Mouse (Mus musculus) layer of hippocampus, postnatal 36 days (tissue): ENCODE measurements around the gene Shox2. TPM values are rescaled to one million over a fixed set of nuclear protein-coding genes. Genes with fewer than 3 reads are reported as not detected.
A peak's percentile ranks its signal among the peaks of the same experiment; 100 is the strongest.

Experiments
- DNase-seq, 2 experiments: peaks; one replicate each; pipeline ENCODE4 v3.0.0; 2022
- total RNA-seq, 2 experiments: library from RNA; stranded (reverse); gene quantifications; 2 replicates each; pipeline ENCODE4 v1.2.3; 2021

The Shox2 gene
- total RNA-seq = under 1 TPM; 0.40 to 0.90 TPM

DNA sequence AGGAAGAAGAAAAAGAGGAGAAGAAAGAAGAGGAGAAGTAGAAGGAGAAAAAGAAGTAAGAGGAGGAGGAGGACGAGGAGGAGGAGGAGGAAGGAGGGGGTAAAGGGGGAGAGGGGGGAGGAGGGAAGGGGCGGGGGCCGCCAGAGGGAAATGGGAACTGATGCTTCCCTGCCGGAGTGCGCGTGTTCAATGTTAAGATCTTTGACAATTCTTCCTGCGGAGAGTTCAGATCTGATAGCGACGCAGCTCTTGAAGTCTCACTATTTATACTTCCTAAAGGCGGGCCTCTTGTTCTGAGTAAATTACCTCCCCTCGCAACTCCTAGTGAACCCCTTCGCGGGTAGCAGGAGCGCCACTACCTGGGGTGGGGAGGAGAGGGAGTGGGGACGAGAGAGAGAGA lies at the start of gene Shox2:
Gene Shox2, minus strand, starts transcription at position 66 of the 400 bp plus-strand sequence.
- no peak for DNase-seq

DNA sequence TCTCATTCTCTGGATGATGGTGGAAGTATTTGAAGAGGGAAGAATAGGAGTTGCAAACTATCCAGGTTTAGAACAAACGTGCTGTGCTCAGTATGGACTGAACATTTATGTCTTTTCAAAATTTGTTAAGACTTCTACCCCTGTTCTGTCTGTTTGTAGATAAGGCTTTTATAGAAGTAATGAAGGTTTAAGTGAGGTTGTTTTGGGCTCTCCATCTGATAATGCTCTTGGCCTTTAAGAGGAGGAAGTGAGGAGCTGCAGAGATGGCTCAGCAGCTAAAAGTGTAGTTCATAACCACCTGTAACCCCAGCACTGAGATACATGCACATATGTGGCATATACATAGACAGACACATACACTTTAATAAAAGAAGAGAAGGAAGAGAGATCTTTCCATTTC lies 15.2 kb upstream of the Shox2 start:
- DNase-seq = no peak

DNA sequence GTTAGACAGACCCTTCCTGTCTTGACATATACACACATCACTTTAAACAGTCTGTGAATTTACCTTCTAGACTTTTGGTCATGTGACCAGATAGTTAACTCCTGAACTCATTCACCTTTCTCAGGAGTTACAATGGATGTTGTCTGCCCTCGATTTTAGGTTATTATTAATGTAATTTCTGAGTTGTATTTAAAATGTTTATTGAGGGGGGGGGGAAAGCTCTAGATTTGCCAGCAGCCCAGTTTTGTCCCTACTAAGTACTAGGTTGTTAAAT lies 4.7 kb upstream of the Shox2 start:
- no peak for DNase-seq

DNA sequence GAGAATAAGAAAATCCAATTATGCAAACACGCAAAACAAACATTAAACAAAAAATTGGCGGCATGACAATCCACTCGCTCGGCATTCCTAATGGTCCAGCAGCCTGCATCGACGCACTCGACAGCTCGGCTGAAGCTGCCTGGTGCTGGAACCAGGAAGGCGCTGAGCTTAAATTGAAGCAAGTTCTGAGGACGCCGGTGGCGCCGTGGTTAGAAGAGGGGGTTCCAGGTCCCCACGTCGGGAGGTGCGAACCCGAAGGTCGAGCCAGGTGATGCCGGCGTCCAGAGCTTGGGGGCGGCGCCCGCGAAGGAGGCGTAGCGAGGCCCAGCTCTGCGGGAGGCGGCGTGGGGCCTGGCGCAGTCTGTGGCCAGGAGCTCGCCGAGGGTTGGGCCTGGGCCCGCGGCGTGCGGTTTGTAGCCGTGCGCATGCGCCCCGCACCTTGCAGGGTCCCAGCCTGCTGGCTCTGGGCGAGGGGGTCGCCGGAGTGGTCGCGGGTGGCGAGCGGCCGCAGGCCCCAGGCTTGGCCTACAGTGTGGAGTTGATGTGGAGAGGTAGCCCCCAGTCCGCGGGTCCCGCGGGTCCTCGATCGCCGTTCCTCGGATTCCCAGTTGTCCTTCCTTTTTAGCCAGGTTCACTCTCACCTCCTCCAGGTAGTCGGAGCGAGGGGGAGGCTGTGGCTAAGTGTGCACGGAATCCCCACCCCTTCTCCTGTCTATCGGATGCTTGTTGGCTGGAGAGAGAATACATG lies 4.1 kb upstream of the Shox2 start:
- peak; percentile 76 to 82 for DNase-seq

DNA sequence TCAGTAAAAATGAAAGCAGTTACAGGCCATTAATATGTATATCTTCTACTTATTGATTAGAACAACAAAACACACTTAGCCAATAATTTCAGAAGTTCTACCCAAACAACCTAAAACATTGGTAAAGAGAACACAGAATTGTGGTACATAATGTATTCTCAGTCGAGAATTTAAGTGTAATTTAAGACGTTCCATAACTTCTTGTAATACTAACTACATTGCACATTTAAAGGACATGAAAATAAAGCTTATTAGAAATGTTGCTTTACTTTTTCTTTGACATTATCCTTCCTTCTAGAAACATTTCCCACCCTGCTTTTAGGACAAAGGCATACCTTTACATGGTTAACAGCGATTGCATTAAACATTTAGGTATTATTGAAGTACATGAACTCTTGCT lies 1.9 kb upstream of the Shox2 start:
- no peak for DNase-seq

DNA sequence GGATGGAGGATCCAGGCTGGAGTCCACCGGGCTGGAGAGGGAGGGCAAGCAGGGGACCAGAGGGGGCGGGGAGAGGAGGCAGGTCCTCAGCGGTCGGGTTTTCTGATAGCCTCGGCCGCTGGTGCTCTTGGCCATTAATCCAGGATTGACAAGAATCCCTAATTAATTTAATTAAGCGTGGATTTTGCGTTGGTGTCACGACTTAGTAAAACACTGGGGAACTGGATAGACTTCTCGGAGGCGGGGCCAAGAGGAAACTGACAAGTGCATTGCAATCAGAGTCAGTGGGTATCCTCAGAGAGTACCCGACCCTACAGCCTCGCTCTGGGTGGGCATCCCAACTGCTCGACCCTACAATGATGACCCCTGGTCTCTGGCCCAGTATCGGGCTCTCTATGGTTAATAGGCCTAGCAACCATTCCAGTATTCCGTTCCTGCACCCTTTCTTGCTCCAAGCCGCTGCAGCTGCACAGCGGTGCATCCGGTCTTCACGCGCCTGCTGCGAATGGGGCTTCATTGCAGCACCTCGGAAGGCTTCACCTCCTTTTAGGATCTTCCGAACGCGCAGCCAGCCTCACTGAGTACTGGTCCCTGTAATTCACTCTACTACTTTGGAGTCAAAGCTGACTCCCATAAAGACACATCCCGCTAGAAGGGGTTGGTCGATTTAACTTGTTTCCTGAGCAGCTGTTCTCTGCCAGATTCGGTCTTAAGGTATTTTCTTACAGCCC lies 775 bp upstream of the Shox2 start:
- DNase-seq = peak in 1 of 2 experiments; percentile 8

DNA sequence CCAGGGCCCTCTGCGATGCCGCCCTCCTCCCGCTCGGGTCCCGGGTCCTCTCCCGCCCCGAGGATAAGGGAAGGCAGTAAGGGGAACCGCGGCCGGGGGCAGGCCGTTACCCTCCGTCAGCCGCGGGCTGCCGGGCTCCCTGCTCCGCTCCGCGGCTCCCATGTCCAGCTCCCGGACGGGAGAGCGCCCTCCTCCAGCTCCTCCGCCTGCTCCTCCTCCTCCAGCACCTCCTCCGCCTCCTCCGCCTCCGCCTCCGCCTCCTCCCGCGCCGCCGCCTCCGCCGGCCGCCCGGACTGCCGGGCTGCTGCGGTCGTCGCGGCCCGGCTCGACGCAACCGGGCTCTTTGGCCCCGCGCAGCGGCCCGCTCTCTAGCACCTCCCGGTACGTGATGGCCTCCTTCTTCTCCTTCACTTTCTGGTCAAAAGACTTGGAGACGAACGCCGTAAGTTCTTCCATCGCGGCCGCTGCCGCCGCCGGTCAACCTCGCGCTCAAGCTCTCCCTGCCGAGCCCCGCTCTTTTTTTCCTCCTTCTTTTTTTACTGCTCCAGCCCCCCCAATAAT lies 390 bp downstream of the Shox2 start, which contains the start of gene Rsrc1:
Gene Rsrc1, plus strand, starts transcription at position 290 of the 561 bp plus-strand sequence.
- DNase-seq = peak in 1 of 2 experiments; percentile 11

DNA sequence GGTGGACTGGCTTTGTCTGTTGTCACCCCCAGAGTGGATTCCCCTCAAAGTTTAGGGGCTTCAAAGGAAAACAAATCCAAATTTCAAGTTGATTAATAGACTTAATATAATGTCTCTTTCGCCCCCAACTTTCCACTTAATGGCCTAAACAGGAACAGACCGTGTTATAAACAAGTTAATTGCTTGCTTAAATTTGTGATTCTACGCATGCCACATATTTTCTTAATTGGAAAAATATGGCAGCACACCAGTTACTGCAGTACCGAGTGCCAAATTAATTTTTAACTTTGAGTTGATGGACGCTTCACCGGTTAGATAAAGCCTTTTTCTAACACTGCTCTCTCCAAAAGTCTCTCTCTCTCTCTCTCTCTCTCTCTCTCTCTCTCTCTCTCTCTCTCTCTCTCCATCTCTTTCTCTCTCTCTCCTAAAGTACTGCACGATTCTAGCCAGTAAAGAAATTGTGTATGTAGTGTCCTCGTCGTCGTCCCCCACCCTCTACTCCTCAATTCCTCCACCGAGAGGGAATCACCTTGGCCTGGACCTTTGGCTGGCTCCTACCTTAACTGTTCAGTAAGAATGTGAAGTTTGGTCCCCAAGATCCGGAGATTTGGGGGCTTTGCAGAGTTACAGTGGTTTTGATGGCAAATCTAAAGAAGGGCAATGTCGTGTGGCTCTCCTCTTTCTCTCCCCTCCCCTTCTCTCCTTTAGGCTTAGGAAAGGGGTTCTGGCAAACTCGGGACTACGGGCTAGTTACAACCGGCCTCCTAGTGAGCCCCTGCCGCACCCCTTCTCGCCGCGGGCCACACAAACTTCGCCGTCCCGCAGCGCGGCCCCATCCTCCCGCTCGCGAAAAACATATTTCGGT lies 1.2 kb downstream of the Shox2 start:
- no peak for DNase-seq

DNA sequence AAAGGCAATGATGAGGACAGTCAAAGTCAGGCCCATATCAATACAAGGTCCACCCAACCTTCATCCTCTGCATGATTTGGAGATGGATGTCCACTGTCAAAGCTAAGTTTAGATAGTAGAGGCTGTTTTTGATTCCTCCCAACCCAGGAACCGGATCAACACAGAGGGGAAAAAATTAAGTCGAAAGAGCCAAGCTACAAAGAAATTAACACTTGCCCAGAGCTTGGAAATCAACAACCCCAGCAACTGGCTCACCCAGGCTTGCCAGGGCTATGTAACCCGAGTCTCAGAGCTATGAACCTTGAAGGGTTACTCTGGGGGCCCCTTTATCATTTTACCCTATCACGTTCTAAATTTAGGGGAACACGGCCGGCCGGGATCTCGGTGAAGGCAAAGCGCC lies 2.1 kb downstream of the Shox2 start:
- no peak for DNase-seq

DNA sequence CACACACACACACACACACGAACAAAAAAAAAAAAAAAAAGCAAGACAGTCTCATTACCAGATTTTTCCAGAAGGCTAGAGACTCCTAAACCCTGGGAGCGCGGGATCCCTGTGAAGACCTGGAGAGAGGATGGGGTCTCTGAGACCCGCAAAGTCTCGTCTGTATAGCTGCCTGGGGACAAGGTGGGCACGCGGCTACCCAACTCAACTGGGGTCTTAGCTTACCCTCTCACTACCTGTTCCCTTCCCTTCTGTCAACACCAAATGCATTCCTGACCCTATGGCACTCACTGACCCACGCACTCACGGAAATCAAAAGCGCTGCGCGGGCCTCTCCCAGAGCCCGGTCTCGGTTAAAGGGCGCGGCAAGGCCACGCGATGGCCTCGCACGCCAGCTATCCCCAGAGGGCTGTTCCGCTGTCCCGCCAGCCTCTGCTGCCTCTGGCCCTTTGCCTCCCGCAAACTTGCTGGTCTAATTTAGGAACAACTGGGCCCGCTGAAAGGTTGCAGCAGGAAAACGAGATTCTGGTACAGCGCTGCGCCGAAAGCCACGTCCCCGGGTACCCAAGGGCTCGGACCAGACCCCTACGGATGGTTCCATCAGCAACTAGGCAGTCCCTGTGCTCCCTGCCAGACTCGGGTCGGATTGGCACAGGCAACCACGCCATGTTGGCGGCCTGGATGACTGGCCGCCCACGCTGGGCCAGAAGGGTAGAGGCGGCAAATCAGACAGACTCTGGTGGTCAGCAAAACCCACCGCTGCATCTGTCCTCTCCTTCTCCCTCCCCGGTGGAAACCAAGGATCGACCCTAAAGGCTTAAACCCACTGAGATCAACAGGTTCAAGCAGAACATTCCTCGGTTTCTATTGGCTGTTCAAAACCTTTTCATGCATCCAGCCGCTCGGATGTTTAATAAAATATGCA lies 2.9 kb downstream of the Shox2 start:
- DNase-seq = no peak

DNA sequence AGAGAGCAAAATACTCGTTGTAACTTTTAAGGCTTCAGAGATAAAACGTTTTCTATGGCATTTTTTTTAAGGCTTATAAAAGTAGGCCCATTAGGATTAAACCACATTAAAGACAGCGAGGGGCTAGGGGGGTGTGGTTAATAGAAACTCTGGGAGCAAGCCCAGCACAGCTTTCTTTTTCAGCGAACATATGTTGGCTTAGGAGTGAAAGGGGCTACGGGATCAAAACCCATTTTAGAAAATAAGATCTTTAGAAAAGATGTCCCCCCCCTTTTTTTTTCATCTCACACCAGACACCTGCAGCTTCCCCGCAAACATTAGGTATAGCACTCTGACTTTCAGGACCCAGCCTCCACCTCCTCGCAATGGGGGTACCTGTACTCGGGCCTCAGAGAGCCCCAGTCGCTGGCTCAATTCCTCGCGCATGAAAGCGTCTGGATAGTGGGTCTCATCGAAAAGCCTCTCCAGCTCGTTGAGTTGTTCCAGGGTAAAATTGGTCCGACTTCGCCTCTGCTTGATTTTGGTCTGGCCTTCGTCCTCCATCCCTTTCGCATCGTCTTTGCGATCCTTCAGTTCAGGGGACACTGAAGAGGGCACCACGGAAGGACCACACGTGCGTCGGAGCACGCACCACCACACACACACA lies 3.6 kb downstream of the Shox2 start:
- no peak for DNase-seq

DNA sequence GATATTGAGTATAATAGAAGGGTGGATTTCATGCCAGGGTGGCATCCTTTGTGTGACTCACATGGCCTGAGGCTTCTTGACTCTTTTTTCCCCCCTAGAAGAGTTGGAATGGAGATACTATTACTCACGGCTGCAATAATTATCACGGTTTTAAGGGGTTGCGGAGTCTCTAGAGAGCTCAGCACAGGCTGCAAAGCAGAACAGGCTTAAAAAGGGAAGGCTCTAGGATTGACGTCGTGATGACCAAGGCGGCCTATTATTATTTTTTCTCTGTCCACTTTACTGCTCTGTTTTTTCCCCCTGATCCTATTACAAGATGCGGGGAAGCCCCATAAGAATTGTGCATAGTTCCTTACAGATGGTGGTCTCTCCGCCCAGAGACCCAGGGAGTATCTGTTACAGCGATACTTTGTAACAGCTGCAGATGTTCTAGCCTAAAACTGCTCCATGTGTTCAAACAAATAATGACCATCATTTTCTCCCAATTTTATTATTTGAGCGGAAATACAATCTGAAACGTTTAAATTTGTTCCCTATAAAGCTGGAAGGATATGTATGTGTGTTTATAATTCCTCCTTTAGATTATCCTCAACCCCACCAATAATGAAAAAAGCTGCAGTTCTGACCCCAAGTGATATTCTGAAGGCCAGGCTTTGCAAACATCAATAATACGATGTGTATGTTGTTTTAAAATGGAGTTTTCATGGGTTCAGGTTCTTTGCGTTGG lies 4.5 kb downstream of the Shox2 start:
- DNase-seq = peak in 1 of 2 experiments; percentile 3

DNA sequence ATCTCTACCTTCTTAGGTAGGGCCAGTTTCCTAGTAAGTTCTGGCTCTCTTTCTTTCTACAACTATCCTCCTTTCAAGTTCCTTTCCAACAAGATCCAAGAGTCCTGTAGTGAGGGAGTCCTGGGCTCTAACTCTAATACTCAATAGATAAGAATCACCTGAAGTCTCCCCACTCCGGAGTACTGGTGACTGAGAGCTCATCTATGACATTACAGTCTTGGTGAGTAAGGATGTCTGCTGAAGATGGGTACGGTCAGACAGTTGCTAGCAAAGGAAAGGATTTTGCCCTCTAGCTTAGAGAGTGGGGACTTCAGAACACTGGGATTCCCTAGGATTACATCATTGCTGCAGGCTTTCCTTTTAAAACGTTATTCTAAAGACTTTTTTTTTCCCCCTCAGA lies 7.1 kb downstream of the Shox2 start:
- no peak for DNase-seq

DNA sequence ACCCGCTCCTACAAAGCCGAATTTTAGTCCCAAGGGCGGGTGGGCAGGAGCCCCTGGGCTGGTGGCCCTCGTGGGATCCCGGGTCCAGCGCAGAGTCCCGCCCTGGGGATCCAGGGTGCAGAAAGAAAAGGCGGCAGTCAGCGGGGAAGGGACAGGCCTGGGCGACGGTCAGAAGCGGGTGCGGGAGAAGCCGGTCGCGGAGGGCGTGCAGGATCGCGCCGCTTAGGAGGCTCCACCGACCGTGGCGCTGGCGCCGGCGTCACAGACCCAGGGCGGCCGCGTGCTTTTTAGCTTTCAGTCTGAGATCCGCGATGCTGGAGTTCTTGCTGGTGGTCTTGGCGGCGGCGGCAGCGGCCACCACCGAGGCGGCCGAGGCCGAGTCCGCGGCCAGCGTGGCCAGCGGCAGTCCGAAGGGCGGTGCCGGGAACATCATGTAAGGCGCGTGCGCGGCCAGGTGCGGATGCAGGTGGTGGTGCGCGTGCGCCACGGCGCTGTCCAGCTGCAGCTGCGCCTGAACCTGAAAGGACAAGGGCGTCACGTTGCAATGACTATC lies 8.1 kb downstream of the Shox2 start:
- DNase-seq = peak in 1 of 2 experiments; percentile 10

DNA sequence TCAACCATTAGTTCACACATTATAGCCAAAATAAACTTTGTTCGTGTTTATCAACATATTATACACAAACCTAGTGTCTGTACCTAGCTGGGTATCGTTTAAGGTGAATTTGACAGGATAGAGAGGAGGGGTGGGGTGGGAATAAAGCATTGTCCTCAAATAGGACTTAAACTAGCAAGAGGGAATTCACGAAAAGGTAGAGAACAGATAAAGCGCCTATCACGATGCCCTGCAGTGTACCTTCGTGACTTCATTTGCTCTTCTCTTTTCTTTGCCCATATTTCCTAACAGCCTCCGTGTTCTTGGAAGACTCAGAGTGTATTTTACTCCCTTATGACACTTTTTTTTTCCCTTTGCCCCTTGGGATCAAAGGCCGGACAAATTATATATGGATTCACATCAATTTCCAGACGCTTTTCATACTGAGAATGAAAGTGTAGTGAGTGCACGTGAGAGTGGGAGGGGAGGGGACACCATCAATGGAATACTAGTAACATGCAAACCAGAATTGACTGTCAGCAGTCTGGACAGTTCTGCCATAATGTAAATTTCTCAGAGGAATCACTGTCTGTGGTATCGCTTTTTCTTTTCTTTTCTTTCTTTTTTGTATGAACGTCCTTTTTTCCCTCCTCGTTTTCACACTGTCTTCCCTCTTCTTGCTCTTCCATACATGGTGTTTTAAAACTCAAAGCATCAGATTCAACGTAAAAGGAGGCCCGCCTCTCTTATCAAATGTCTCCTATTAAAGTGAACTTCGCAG lies 9.2 kb downstream of the Shox2 start:
- DNase-seq = no peak

DNA sequence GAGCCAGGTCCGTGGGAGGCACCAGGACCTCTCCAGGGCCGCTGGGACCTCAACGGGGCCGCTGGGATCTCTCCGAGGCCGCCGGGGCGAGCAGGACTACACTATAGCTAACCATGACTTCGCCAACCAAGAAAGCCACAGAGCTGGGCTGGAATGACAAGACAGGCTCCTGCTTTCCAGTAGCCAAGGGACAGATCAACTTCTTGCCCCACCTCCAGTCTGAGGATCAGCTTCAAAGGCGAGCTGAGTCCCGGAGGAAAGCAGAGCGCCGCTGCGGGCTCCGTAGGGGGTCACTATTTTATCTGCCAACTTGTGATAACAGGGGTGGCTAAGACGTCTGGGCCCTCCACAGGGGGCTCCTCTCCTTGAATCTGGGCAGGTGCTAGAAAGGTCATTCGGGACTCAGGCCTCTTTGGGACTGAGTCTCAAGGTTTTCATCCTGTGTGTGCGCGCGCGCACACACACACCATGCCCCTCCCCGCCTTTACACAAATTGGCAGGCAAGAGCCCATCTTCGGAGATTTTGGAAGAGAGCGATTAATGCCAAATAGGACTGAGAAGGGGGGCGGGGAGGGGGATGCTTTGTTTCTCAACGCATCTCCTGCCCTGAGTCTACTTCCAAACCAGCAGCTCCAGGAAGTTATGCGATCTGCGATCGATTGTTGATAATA lies 10.8 kb downstream of the Shox2 start:
- no peak for DNase-seq

DNA sequence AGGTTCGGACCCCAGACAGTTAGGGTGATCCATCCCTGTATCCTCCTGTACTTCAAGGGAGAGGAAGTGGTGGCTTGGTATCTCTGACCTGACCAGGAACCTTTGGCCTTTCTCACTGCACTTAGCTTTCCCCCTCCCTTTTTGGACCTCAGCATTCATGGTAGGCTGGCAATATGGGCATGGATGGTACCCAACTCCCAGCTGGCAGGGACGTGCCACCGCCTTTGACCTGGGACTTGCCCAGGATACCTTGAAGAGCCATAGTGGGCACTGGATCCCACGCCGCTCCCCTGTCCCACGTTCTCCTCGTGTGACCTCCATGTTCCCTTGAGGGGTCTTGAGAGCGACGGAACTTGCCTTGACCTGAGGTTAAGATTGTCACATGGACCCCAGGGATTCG lies 11.3 kb downstream of the Shox2 start:
- no peak for DNase-seq

DNA sequence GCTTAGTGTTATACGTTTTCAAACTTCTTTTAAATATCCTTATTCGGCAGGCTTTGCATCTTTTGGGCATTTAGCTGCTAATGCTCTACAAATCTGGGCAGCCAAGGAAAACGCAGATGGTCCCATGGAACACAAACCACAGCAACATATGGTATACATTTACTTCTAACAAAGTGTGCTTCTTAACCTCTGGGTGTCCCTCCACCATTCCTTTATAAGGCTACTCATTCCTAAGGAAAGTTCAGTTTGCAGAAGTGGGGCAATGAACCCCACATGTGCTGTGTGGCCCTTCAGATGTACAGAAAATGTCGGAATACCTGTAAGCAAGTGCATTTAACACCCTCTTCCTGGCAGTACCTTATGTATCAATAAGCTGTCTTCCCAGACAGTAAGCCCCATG lies 14.1 kb downstream of the Shox2 start:
- DNase-seq = no peak

DNA sequence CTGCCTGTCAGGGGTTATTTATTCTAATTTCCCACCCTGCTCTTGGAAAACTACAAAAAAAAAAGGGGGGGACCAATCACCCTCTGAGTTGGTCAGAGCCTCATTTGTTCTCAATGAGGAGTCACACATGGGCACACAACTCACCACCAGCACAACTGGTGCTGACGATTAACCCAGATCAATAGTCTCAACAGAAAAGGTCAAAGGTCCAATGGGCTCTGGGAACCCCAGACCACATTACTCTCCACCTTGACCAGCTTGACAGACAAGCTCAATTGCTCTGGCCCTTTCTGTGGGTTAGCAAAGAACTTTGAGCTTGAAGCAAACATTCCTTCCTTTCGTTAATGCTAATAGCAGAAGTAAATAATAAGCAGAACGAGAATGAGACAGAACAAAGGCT lies 16.7 kb downstream of the Shox2 start:
- no peak for DNase-seq
